Mouse (Mus musculus) liver, embryonic 14.5 days (tissue): ENCODE results near the gene A630095N17Rik. TPM values are rescaled to one million over a fixed set of nuclear protein-coding genes. Genes with fewer than 3 reads are reported as not detected.

Source experiments
- ATAC-seq: fragments of 200-750 bp; cut with Nextera tagmentation; 2 replicates; pipeline ENCODE4 v1.8.0; 2017; ENCODE audit warnings: moderate number of reproducible peaks, mild to moderate bottlenecking, moderate library complexity; ENCODE audit not compliant: insufficient read depth
- DNase-seq, 3 experiments: peaks; one replicate each; pipeline ENCODE4 v3.0.0-alpha.2; 2012 to 2013; ENCODE audit warnings: low read depth in 3 of 3, low spot score in 3 of 3
- H3K27ac ChIP-seq: fragments of 300-500 bp; sonication (generic); 2 replicates; pipeline ENCODE4 v1.5.1; 2014; ENCODE audit warnings: moderate library complexity, mild to moderate bottlenecking, control low read depth, inconsistent platforms
- H3K27me3 ChIP-seq: fragments of 300-500 bp; sonication (generic); 2 replicates; pipeline ENCODE4 v1.6.1; 2014; ENCODE audit warnings: mild to moderate bottlenecking, low read length, moderate library complexity; ENCODE audit not compliant: control insufficient read depth, insufficient read depth
- H3K36me3 ChIP-seq: fragments of 300-500 bp; sonication (generic); replicated peaks from 2 replicates; pipeline ENCODE4 v1.6.1; 2014; ENCODE audit warnings: low read depth; ENCODE audit not compliant: control insufficient read depth, insufficient read depth
- H3K4me1 ChIP-seq, 2 experiments: fragments of 200-500 bp in 1 of 2; fragments of 300-500 bp in 1 of 2; sonication (generic) in 1 of 2; replicated peaks; 2 replicates each; pipeline ENCODE4 v1.6.1; 2012 to 2014; ENCODE audit warnings: antibody characterized with exemption in 1 of 2, inconsistent platforms in 1 of 2, low read length in 1 of 2; ENCODE audit not compliant: control insufficient read depth in 2 of 2, insufficient read depth in 2 of 2
- H3K4me2 ChIP-seq: fragments of 300-500 bp; sonication (generic); 2 replicates; pipeline ENCODE4 v1.6.1; 2014; ENCODE audit warnings: low read depth, mild to moderate bottlenecking, control low read depth, moderate library complexity
- H3K4me3 ChIP-seq, 2 experiments: fragments of 200-500 bp in 1 of 2; fragments of 300-500 bp in 1 of 2; sonication (generic) in 1 of 2; 2 replicates each; pipeline ENCODE4 v1.5.1; 2012 to 2014; ENCODE audit warnings: low read depth in 2 of 2, low read length in 2 of 2, mild to moderate bottlenecking in 2 of 2, control low read depth in 1 of 2, inconsistent platforms in 1 of 2, moderate library complexity in 1 of 2; ENCODE audit not compliant: insufficient read depth in 1 of 2
- H3K9ac ChIP-seq: fragments of 300-500 bp; sonication (generic); replicated peaks from 2 replicates; pipeline ENCODE4 v1.6.1; 2014; ENCODE audit warnings: mild to moderate bottlenecking, control low read depth, moderate library complexity
- H3K9me3 ChIP-seq: fragments of 300-500 bp; sonication (generic); 2 replicates; pipeline ENCODE4 v1.6.1; 2016; ENCODE audit warnings: low read length, mixed read lengths; ENCODE audit not compliant: control insufficient read depth
- CTCF ChIP-seq: IDR thresholded peaks from 2 replicates; pipeline ENCODE4 v1.5.1; 2016; ENCODE audit warnings: antibody characterized with exemption, low read depth, control low read depth
- EP300 ChIP-seq: IDR thresholded peaks from 2 replicates; pipeline ENCODE4 v1.6.1; 2016; ENCODE audit warnings: antibody characterized with exemption, low read depth
- WGBS: fragments of 180-500 bp; shearing (Covaris S2); extraction: QIAGEN DNeasy Blood & Tissue Kit; methylation state at CpG from one replicate; pipeline ENCODE4 v1.1.7; 2014; ENCODE audit not compliant: insufficient replicate concordance; 5-methylcytosine and 5-hydroxymethylcytosine counted together
- microRNA-seq: library from miRNA; unstranded; fragments of <30 nt; microRNA quantifications from one replicate; pipeline ENCODE4, GENCODE M21; 2016
- polyA plus RNA-seq, 2 experiments: library from polyadenylated mRNA; depleted of rRNA in 1 of 2; stranded (reverse) in 1 of 2; unstranded in 1 of 2; fragments of >200 nt; fragmentation: Nextera tagmentation in 1 of 2; extraction: Ambion mirVana in 1 of 2; gene quantifications; 2 replicates each; pipeline versions ENCODE4 v1.2.1 to v1.2.3; 2012 to 2014

A630095N17Rik gene
- polyA plus RNA-seq, 2 experiments: 0.22 TPM; not detected in 1

- H3K4me3 ChIP-seq: peak overlapping the region; percentile 61 to 70
- peaks cover 70% of the 10 kb centered on the region for H3K36me3 ChIP-seq
- no peaks in the 10 kb centered on the region for H3K27me3 ChIP-seq
- H3K27ac ChIP-seq: peak overlapping the region; percentile 95
- H3K4me1 ChIP-seq: peaks cover 16 to 18% of the 10 kb centered on the region in 2 experiments
- H3K9me3 ChIP-seq: no peaks in the 10 kb centered on the region
- peak; percentile 79 to 84 (median 83) for DNase-seq
- H3K4me2 ChIP-seq: peak overlapping the region; percentile 79
- 1% methylated on average over 23 of the region's 23 CpGs for WGBS
- peak; percentile 77 for ATAC-seq
- H3K9ac ChIP-seq: peak overlapping the region; percentile 96
- TF ChIP-seq EP300: peak; percentile 71
- TF ChIP-seq CTCF: no peak
These were observed 52.4 kb downstream of the A630095N17Rik start for GRCm38 (mm10) chr1:75179334-75180104.

Small RNA genes within 50 kb of the gene (microRNA-seq; reads per million reads assigned to microRNA genes)
- gene Gm27943: not detected

Other genes with a start within 250 kb of the A630095N17Rik start
- gene Nhej1, start 106.9 kb downstream of the A630095N17Rik start, polyA plus RNA-seq (2012; rRNA removed): 1.3 and 2.0 TPM in 2 replicates
- gene Nhej1, start 106.9 kb downstream of the A630095N17Rik start, polyA plus RNA-seq (2014; fragmentation: Nextera tagmentation; extraction: Ambion mirVana): 5.2 and 7.2 TPM in 2 replicates
- 1.4 and 1.7 TPM in 2 replicates for gene Slc23a3, start 98.2 kb downstream of the A630095N17Rik start, polyA plus RNA-seq (2012; rRNA removed)
- 1.2 TPM in 2 replicates for gene Slc23a3, start 98.2 kb downstream of the A630095N17Rik start, polyA plus RNA-seq (2014; fragmentation: Nextera tagmentation; extraction: Ambion mirVana)
- 29.5 and 33.3 TPM in 2 replicates for gene Cnppd1, start 89.4 kb downstream of the A630095N17Rik start, polyA plus RNA-seq (2012; rRNA removed)
- 31.1 and 41.0 TPM in 2 replicates for gene Cnppd1, start 89.4 kb downstream of the A630095N17Rik start, polyA plus RNA-seq (2014; fragmentation: Nextera tagmentation; extraction: Ambion mirVana)
- gene Retreg2, start 89.3 kb downstream of the A630095N17Rik start, polyA plus RNA-seq (2012; rRNA removed): 61.8 and 74.5 TPM in 2 replicates
- 45.1 and 58.8 TPM in 2 replicates for gene Retreg2, start 89.3 kb downstream of the A630095N17Rik start, polyA plus RNA-seq (2014; fragmentation: Nextera tagmentation; extraction: Ambion mirVana)
- 35.3 and 43.5 TPM in 2 replicates for gene Zfand2b, start 63.5 kb downstream of the A630095N17Rik start, polyA plus RNA-seq (2012; rRNA removed)
- gene Zfand2b, start 63.5 kb downstream of the A630095N17Rik start, polyA plus RNA-seq (2014; fragmentation: Nextera tagmentation; extraction: Ambion mirVana): 40.6 and 41.6 TPM in 2 replicates
- gene Abcb6, start 51.7 kb downstream of the A630095N17Rik start, polyA plus RNA-seq (2012; rRNA removed): 31.4 and 41.4 TPM in 2 replicates
- 48.9 and 58.5 TPM in 2 replicates for gene Abcb6, start 51.7 kb downstream of the A630095N17Rik start, polyA plus RNA-seq (2014; fragmentation: Nextera tagmentation; extraction: Ambion mirVana)
- 6.3 and 7.6 TPM in 2 replicates for gene Ankzf1, start 40.0 kb downstream of the A630095N17Rik start, polyA plus RNA-seq (2012; rRNA removed)
- gene Ankzf1, start 40.0 kb downstream of the A630095N17Rik start, polyA plus RNA-seq (2014; fragmentation: Nextera tagmentation; extraction: Ambion mirVana): 4.8 and 7.2 TPM in 2 replicates
- gene Atg9a, start 39.9 kb downstream of the A630095N17Rik start, polyA plus RNA-seq (2012; rRNA removed): 17.4 and 23.6 TPM in 2 replicates
- 16.4 and 18.3 TPM in 2 replicates for gene Atg9a, start 39.9 kb downstream of the A630095N17Rik start, polyA plus RNA-seq (2014; fragmentation: Nextera tagmentation; extraction: Ambion mirVana)
- 4.0 and 4.9 TPM in 2 replicates for gene Glb1l, start 21.3 kb downstream of the A630095N17Rik start, polyA plus RNA-seq (2012; rRNA removed)
- 3.2 and 4.3 TPM in 2 replicates for gene Glb1l, start 21.3 kb downstream of the A630095N17Rik start, polyA plus RNA-seq (2014; fragmentation: Nextera tagmentation; extraction: Ambion mirVana)
- 76.3 and 93.3 TPM in 2 replicates for gene Stk16, start 21.3 kb downstream of the A630095N17Rik start, polyA plus RNA-seq (2012; rRNA removed)
- gene Stk16, start 21.3 kb downstream of the A630095N17Rik start, polyA plus RNA-seq (2014; fragmentation: Nextera tagmentation; extraction: Ambion mirVana): 61.8 and 66.1 TPM in 2 replicates
- gene Tuba4a, start 12.2 kb downstream of the A630095N17Rik start, polyA plus RNA-seq (2012; rRNA removed): 155 and 168 TPM in 2 replicates
- gene Tuba4a, start 12.2 kb downstream of the A630095N17Rik start, polyA plus RNA-seq (2014; fragmentation: Nextera tagmentation; extraction: Ambion mirVana): 346 and 362 TPM in 2 replicates
- 17.6 and 21.1 TPM in 2 replicates for gene Dnajb2, start 4.3 kb upstream of the A630095N17Rik start, polyA plus RNA-seq (2012; rRNA removed)
- 11.1 and 12.5 TPM in 2 replicates for gene Dnajb2, start 4.3 kb upstream of the A630095N17Rik start, polyA plus RNA-seq (2014; fragmentation: Nextera tagmentation; extraction: Ambion mirVana)
- gene Ptprn, start 32.4 kb upstream of the A630095N17Rik start, polyA plus RNA-seq (2012; rRNA removed): 0.26 and 0.28 TPM in 2 replicates
- gene Ptprn, start 32.4 kb upstream of the A630095N17Rik start, polyA plus RNA-seq (2014; fragmentation: Nextera tagmentation; extraction: Ambion mirVana): 0.08 and 0.17 TPM in 2 replicates
- gene Resp18, start 46.3 kb upstream of the A630095N17Rik start, polyA plus RNA-seq (2012; rRNA removed): not detected in 2 replicates
- not detected in 2 replicates for gene Resp18, start 46.3 kb upstream of the A630095N17Rik start, polyA plus RNA-seq (2014; fragmentation: Nextera tagmentation; extraction: Ambion mirVana)
- 35.6 and 39.3 TPM in 2 replicates for gene Dnpep, start 85.9 kb upstream of the A630095N17Rik start, polyA plus RNA-seq (2012; rRNA removed)
- 43.4 and 48.4 TPM in 2 replicates for gene Dnpep, start 85.9 kb upstream of the A630095N17Rik start, polyA plus RNA-seq (2014; fragmentation: Nextera tagmentation; extraction: Ambion mirVana)
- gene Des, start 128.2 kb upstream of the A630095N17Rik start, polyA plus RNA-seq (2012; rRNA removed): 1.1 TPM in 2 replicates
- gene Des, start 128.2 kb upstream of the A630095N17Rik start, polyA plus RNA-seq (2014; fragmentation: Nextera tagmentation; extraction: Ambion mirVana): 1.4 and 2.1 TPM in 2 replicates
- 8.4 and 8.5 TPM in 2 replicates for gene Speg, start 143.2 kb upstream of the A630095N17Rik start, polyA plus RNA-seq (2012; rRNA removed)
- 8.4 and 9.5 TPM in 2 replicates for gene Speg, start 143.2 kb upstream of the A630095N17Rik start, polyA plus RNA-seq (2014; fragmentation: Nextera tagmentation; extraction: Ambion mirVana)
- 34.3 and 38.2 TPM in 2 replicates for gene Gmppa, start 203.8 kb upstream of the A630095N17Rik start, polyA plus RNA-seq (2012; rRNA removed)
- gene Gmppa, start 203.8 kb upstream of the A630095N17Rik start, polyA plus RNA-seq (2014; fragmentation: Nextera tagmentation; extraction: Ambion mirVana): 22.8 and 31.1 TPM in 2 replicates
- gene Asic4, start 218.3 kb upstream of the A630095N17Rik start, polyA plus RNA-seq (2012; rRNA removed): 0.03 TPM in 2 replicates
- gene Asic4, start 218.3 kb upstream of the A630095N17Rik start, polyA plus RNA-seq (2014; fragmentation: Nextera tagmentation; extraction: Ambion mirVana): not detected in 2 replicates
- 5.0 and 5.2 TPM in 2 replicates for gene Chpf, start 247.2 kb upstream of the A630095N17Rik start, polyA plus RNA-seq (2012; rRNA removed)
- gene Chpf, start 247.2 kb upstream of the A630095N17Rik start, polyA plus RNA-seq (2014; fragmentation: Nextera tagmentation; extraction: Ambion mirVana): 2.8 and 3.6 TPM in 2 replicates
- gene Tmem198, start 247.4 kb upstream of the A630095N17Rik start, polyA plus RNA-seq (2012; rRNA removed): 0.13 and 0.18 TPM in 2 replicates
- 0.09 TPM in 1 of 2 replicates, not detected in the other for gene Tmem198, start 247.4 kb upstream of the A630095N17Rik start, polyA plus RNA-seq (2014; fragmentation: Nextera tagmentation; extraction: Ambion mirVana)